Comparison of ENCODE assay signal across 23 mouse cellular contexts in genomic region chr14:97086363-97087309, GRCm38 (mm10).
A peak's percentile ranks its signal among the peaks of the same experiment; 100 is the strongest.
DNase-seq lines count a peak whose midpoint lies in the region; ATAC-seq and TF ChIP-seq lines count a peak whose summit lies in the region.
"Had no signal": no experiment of that assay in that cellular context is flagged by ENCODE, and none has a peak within 500 bp of the region (broad histone marks: within the 10 kb centered on the region; RNA-seq: fewer than 3 reads in every experiment).

No protein-coding gene starts in this region.

- DNase-seq in embryo, embryonic 11 days: peak; percentile 17
- DNase-seq in embryo, embryonic 9.5 days (ENCODE audit: extremely low spot score): no peak
- DNase-seq in midbrain, embryonic 11.5 days (ENCODE audit: low spot score, missing footprints): no peak
- DNase-seq in midbrain, embryonic 10.5 days (ENCODE audit: low spot score): no peak
- DNase-seq in midbrain, postnatal 0 days (ENCODE audit: low spot score): no peak
- DNase-seq in gastrocnemius, postnatal 4 days (ENCODE audit: low spot score in 2 of 2): no peak
- DNase-seq: adrenal gland, adult 8-10 months; cerebellum, adult 9-11 months; gastrocnemius, postnatal 25 days; lung, adult 18-20 months; lung, postnatal 14 days; right cerebral cortex, postnatal 25 days; thymus, adult 18-20 months had no signal

- peak; percentile 60 for ATAC-seq in midbrain, embryonic 11.5 days (ENCODE audit: low FRiP score)
- peak; percentile 59; the same call in 1 of the 2 replicates for ATAC-seq in limb, embryonic 13.5 days (ENCODE audit: low FRiP score, low read depth)
- no peak for ATAC-seq in midbrain, postnatal 0 days (ENCODE audit: low FRiP score)
- ATAC-seq in kidney, embryonic 14.5 days (ENCODE audit: low FRiP score, low TSS enrichment): no peak
- ATAC-seq: CD4-positive, CD25-positive, alpha-beta regulatory T cell, adult 4 months; intestine, embryonic 16.5 days; Patski had no signal

- WGBS in midbrain, embryonic 11.5 days: 47% methylated on average over 5 of the region's 5 CpGs
- 77% methylated on average over 5 of the region's 5 CpGs for WGBS in midbrain, embryonic 10.5 days
- 19% methylated on average over 5 of the region's 5 CpGs for WGBS in limb, embryonic 13.5 days
- 27% methylated on average over 5 of the region's 5 CpGs for WGBS in midbrain, postnatal 0 days
- WGBS in kidney, embryonic 14.5 days: 80% methylated on average over 5 of the region's 5 CpGs

- no peaks in the 10 kb centered on the region for H3K36me3 ChIP-seq in midbrain, embryonic 11.5 days (ENCODE audit: control insufficient read depth, insufficient read depth, low read length)
- no peaks in the 10 kb centered on the region for H3K36me3 ChIP-seq in midbrain, embryonic 10.5 days
- H3K36me3 ChIP-seq in limb, embryonic 13.5 days: no peaks in the 10 kb centered on the region
- H3K36me3 ChIP-seq in midbrain, postnatal 0 days (ENCODE audit: insufficient read depth, low read length): no peaks in the 10 kb centered on the region
- no peaks in the 10 kb centered on the region for H3K36me3 ChIP-seq in kidney, embryonic 14.5 days (ENCODE audit: control insufficient read depth, insufficient read depth, low read length)
- H3K36me3 ChIP-seq: stomach, embryonic 15.5 days had no signal

- no peak overlapping the region for H3K4me2 ChIP-seq in midbrain, embryonic 11.5 days
- no peak overlapping the region for H3K4me2 ChIP-seq in limb, embryonic 13.5 days (replicated peaks)
- H3K4me2 ChIP-seq in midbrain, postnatal 0 days (ENCODE audit: low read depth, low read length, poor library complexity, severe bottlenecking): no peak overlapping the region
- H3K4me2 ChIP-seq in kidney, embryonic 14.5 days (replicated peaks; ENCODE audit: low read depth, low read length): no peak overlapping the region
- H3K4me2 ChIP-seq: hindbrain, embryonic 14.5 days; stomach, embryonic 15.5 days had no signal

- no peak overlapping the region for H3K27ac ChIP-seq in midbrain, embryonic 11.5 days (ENCODE audit: low read depth, low read length)
- H3K27ac ChIP-seq in midbrain, embryonic 10.5 days (replicated peaks): no peak overlapping the region
- H3K27ac ChIP-seq in limb, embryonic 13.5 days: no peak overlapping the region
- H3K27ac ChIP-seq in midbrain, postnatal 0 days (ENCODE audit: low read depth, low read length): no peak overlapping the region
- no peak overlapping the region for H3K27ac ChIP-seq in kidney, embryonic 14.5 days (ENCODE audit: low read depth, low read length)
- H3K27ac ChIP-seq: hindbrain, embryonic 14.5 days; kidney, postnatal 0 days; stomach, embryonic 15.5 days had no signal

- no peaks in the 10 kb centered on the region for H3K9me3 ChIP-seq in midbrain, embryonic 11.5 days (ENCODE audit: control insufficient read depth, low read length)
- no peaks in the 10 kb centered on the region for H3K9me3 ChIP-seq in midbrain, embryonic 10.5 days (replicated peaks)
- H3K9me3 ChIP-seq in limb, embryonic 13.5 days: no peaks in the 10 kb centered on the region
- H3K9me3 ChIP-seq in midbrain, postnatal 0 days (ENCODE audit: low read length): no peaks in the 10 kb centered on the region
- no peaks in the 10 kb centered on the region for H3K9me3 ChIP-seq in kidney, embryonic 14.5 days (ENCODE audit: control insufficient read depth, low read length)
- H3K9me3 ChIP-seq: megakaryocyte, embryonic 14.5 days; stomach, embryonic 15.5 days had no signal

- H3K4me3 ChIP-seq in midbrain, embryonic 11.5 days (ENCODE audit: low read depth, low read length): no peak overlapping the region
- no peak overlapping the region for H3K4me3 ChIP-seq in midbrain, embryonic 10.5 days
- no peak overlapping the region for H3K4me3 ChIP-seq in limb, embryonic 13.5 days
- H3K4me3 ChIP-seq in midbrain, postnatal 0 days (ENCODE audit: low read depth, low read length): no peak overlapping the region
- H3K4me3 ChIP-seq in kidney, embryonic 14.5 days (ENCODE audit: low read length): no peak overlapping the region
- H3K4me3 ChIP-seq: megakaryocyte, embryonic 14.5 days; myocyte; stomach, embryonic 15.5 days had no signal

- H3K27me3 ChIP-seq in midbrain, embryonic 11.5 days (ENCODE audit: control insufficient read depth, insufficient read depth, low read length): no peaks in the 10 kb centered on the region
- no peaks in the 10 kb centered on the region for H3K27me3 ChIP-seq in midbrain, embryonic 10.5 days (ENCODE audit: low read depth, poor library complexity, severe bottlenecking)
- H3K27me3 ChIP-seq in limb, embryonic 13.5 days: no peaks in the 10 kb centered on the region
- no peaks in the 10 kb centered on the region for H3K27me3 ChIP-seq in midbrain, postnatal 0 days (ENCODE audit: insufficient read depth, low read length)
- H3K27me3 ChIP-seq in kidney, embryonic 14.5 days (ENCODE audit: control insufficient read depth, insufficient read depth, low read length): no peaks in the 10 kb centered on the region
- H3K27me3 ChIP-seq: megakaryocyte, embryonic 14.5 days; stomach, embryonic 15.5 days had no signal

- TF ChIP-seq CTCF in midbrain, postnatal 0 days (IDR thresholded peaks at IDR 0.05): 0 out of 2 replicates have a peak, but pooled peaks have one; percentile 1

- peaks cover 2% of the 10 kb centered on the region; the same call in 1 of the 2 replicates for H3K4me1 ChIP-seq in midbrain, embryonic 11.5 days (ENCODE audit: control insufficient read depth, insufficient read depth, low read length)
- H3K4me1 ChIP-seq in midbrain, embryonic 10.5 days: peaks cover 12% of the 10 kb centered on the region
- no peaks in the 10 kb centered on the region for H3K4me1 ChIP-seq in limb, embryonic 13.5 days
- H3K4me1 ChIP-seq in midbrain, postnatal 0 days (ENCODE audit: insufficient read depth, low read length): no peaks in the 10 kb centered on the region
- H3K4me1 ChIP-seq in kidney, embryonic 14.5 days (ENCODE audit: control insufficient read depth, insufficient read depth, low read length): no peaks in the 10 kb centered on the region
- H3K4me1 ChIP-seq: megakaryocyte, embryonic 14.5 days; stomach, embryonic 15.5 days had no signal

- no peak overlapping the region for H3K9ac ChIP-seq in midbrain, embryonic 11.5 days (ENCODE audit: low read length)
- H3K9ac ChIP-seq in limb, embryonic 13.5 days: no peak overlapping the region
- no peak overlapping the region for H3K9ac ChIP-seq in midbrain, postnatal 0 days (replicated peaks; ENCODE audit: low read length, poor library complexity, severe bottlenecking)
- no peak overlapping the region for H3K9ac ChIP-seq in kidney, embryonic 14.5 days (ENCODE audit: low read depth, low read length)
- H3K9ac ChIP-seq: hindbrain, embryonic 14.5 days; stomach, embryonic 15.5 days had no signal

Comparison
In these comparisons a context has a peak if more than half of its experiments do, and no peak if none do; other contexts are left out.
1. ATAC-seq: peak in midbrain, embryonic 11.5 days (single experiment) and limb, embryonic 13.5 days (single experiment); none in midbrain, postnatal 0 days (single experiment) and kidney, embryonic 14.5 days (single experiment).